Mouse (Mus musculus) spleen, adult 2 months (tissue): ENCODE results near the gene Tbrg4. TPM values are rescaled to one million over a fixed set of nuclear protein-coding genes. Genes with fewer than 3 reads are reported as not detected.
A peak's percentile ranks its signal among the peaks of the same experiment; 100 is the strongest.

Experiments used
- DNase-seq, 2 experiments: peaks; one replicate each; pipeline versions ENCODE4 v3.0.0 to v3.0.0-alpha.2; 2012 to 2021; ENCODE audit warnings: low spot score in 2 of 2, low read depth in 1 of 2
- H3K27ac ChIP-seq: fragments of 200-500 bp; 2 replicates; pipeline ENCODE4 v1.5.1; 2012; ENCODE audit warnings: low read length, inconsistent platforms; ENCODE audit not compliant: insufficient read depth
- H3K27me3 ChIP-seq: fragments of 200-500 bp; 2 replicates; pipeline ENCODE4 v1.6.1; 2012; ENCODE audit warnings: mild to moderate bottlenecking, moderate library complexity, low read length, inconsistent platforms; ENCODE audit not compliant: control insufficient read depth, insufficient read depth
- H3K36me3 ChIP-seq: fragments of 200-500 bp; 2 replicates; pipeline ENCODE4 v1.6.1; 2012; ENCODE audit warnings: mild to moderate bottlenecking, low read length, inconsistent platforms; ENCODE audit not compliant: control insufficient read depth, insufficient read depth
- H3K4me1 ChIP-seq: fragments of 200-500 bp; 2 replicates; pipeline ENCODE4 v1.6.1; 2011; ENCODE audit warnings: inconsistent platforms; ENCODE audit not compliant: control insufficient read depth, insufficient read depth, insufficient read length
- H3K4me3 ChIP-seq: fragments of 200-500 bp; 2 replicates; pipeline ENCODE4 v1.5.1; 2011; ENCODE audit warnings: mild to moderate bottlenecking, inconsistent platforms; ENCODE audit not compliant: insufficient read depth, insufficient read length; ENCODE audit errors: extremely low read depth
- CTCF ChIP-seq: fragments of 200-500 bp; IDR thresholded peaks from 2 replicates; pipeline ENCODE4 v1.5.1; 2011; ENCODE audit warnings: mild to moderate bottlenecking, inconsistent platforms; ENCODE audit not compliant: insufficient read depth, insufficient read length, insufficient replicate concordance; ENCODE audit errors: extremely low read depth
- POLR2A ChIP-seq: fragments of 200-500 bp; IDR thresholded peaks from 2 replicates; pipeline ENCODE4 v1.6.1; 2011; ENCODE audit warnings: low read depth, low read length, inconsistent platforms
- WGBS: fragments of 180-500 bp; shearing (Covaris S2); methylation state at CpG from one replicate; pipeline ENCODE4 v1.1.7; 2018; 5-methylcytosine and 5-hydroxymethylcytosine counted together
- polyA plus RNA-seq: library from polyadenylated mRNA; depleted of rRNA; stranded (reverse); fragments of >200 nt; gene quantifications from 2 replicates; pipeline ENCODE4 v1.2.3, GENCODE M21; 2012

The Tbrg4 gene
- polyA plus RNA-seq, 1 experiment: 88.6 TPM

DNA sequence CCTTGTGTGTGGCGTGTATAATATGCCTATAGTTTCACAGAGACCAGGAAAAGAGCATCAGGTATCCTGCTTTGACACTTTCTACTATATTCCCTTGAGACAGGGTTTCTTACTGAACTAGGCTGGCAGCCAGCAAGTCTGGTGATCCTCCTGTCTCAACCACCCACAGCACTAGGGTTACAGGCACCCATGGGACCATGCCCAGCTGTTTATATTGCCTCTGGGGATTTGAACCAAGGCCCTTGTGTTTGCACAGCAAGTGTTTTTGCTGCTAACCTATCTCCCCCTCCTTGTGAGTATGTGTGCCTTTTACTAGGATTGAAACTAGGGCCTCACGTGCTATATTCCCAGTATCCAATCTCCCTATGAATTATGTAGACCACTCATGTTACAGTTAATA lies 44.3 kb downstream of the Tbrg4 start:
- no peak for TF ChIP-seq CTCF
- TF ChIP-seq POLR2A: no peak
- WGBS: 51% methylated on average over 2 of the region's 2 CpGs
- no peak overlapping the region; the same call in 1 of the 2 replicates for H3K27ac ChIP-seq
- H3K4me1 ChIP-seq: peaks cover 28% of the 10 kb centered on the region
- H3K4me3 ChIP-seq: no peak overlapping the region
- peak; percentile 46 to 68 for DNase-seq
- peaks cover 43% of the 10 kb centered on the region for H3K36me3 ChIP-seq
- no peaks in the 10 kb centered on the region for H3K27me3 ChIP-seq

DNA sequence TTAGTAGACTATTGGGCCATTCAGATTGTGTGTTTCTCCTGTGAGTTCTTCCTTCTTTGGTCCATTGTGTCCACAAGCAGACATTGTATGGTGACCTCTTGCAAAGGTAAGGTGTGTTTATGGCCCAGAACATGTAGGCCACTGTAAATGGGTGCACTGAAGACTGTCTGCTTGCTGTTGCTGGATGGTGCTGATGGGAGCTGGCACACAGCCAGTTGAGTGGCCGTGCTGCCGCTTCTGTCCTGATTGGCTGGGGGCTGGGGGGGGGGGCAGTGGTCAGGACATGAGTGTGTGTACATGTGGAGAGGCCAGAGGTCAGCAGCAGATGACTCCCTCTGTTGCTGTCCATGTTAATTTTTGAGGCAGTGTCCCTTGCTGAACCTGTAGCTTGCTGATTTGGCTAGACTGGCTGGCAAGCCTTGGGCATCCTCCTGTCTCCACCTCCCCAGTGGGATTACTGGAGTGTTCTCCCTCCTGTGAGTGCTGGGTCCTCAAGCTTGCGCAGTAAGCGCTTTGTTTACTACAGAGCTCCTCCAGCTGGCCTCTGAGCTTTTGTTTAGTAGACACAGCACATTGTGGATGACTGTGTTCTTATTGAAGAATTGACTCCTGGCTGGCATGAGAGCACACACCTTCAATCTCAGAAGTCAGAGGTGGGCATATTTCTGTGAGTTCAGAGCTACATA lies 45.7 kb downstream of the Tbrg4 start:
- peaks cover 23% of the 10 kb centered on the region for H3K4me1 ChIP-seq
- DNase-seq: no peak
- H3K36me3 ChIP-seq: peaks cover 36% of the 10 kb centered on the region
- 90% methylated on average over 4 of the region's 4 CpGs for WGBS
- H3K27me3 ChIP-seq: no peaks in the 10 kb centered on the region
- H3K27ac ChIP-seq: peak overlapping the region; percentile 19; the same call in 1 of the 2 replicates
- TF ChIP-seq CTCF (no peak), POLR2A (no peak)
- no peak overlapping the region for H3K4me3 ChIP-seq

DNA sequence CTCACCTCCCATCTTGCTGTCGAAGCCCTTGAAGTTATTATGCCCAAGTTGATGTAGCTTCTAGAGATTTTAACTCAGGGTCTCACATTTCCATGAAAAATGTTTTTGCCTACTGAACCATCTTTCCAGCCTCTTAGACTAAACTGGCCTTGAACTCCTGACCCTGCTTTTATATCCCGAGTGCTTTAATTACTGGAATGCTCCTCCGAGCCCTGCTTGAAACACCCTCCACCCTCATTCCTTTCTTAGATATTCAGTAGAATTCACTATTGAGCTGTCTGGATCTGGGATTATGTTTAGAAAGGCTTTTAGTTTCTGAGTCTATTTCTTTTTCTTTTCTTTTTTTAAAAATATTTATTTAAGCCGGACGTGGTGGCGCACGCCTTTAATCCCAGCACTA lies 46.5 kb downstream of the Tbrg4 start:
- no peaks in the 10 kb centered on the region for H3K27me3 ChIP-seq
- no peak overlapping the region for H3K27ac ChIP-seq
- TF ChIP-seq POLR2A (no peak), CTCF (no peak)
- H3K4me3 ChIP-seq: no peak overlapping the region
- DNase-seq: no peak
- H3K36me3 ChIP-seq: peaks cover 28% of the 10 kb centered on the region
- peaks cover 17% of the 10 kb centered on the region for H3K4me1 ChIP-seq
- 95% methylated on average over 7 of the region's 7 CpGs for WGBS

DNA sequence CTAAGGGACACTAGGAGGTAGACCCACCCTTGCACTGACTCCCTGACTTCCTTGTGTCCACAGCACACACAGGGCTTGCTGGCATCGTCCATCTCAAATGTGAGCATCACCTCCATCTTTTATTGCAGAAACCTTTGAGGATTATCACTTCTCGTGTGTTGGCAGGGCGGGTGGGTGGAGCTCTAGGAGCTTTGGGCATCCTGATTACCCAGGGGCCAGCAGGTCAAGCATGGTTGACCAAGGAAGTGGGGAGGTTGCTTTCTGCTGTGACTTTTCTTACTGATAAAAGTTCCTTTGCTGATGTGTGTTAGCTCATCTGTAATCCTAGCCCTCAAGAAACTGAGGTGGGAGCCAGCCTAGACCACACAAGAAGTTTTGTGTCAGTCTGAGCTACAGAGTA lies 49.7 kb downstream of the Tbrg4 start:
- Histone ChIP-seq H3K27me3 (no peaks in the 10 kb centered on the region), H3K4me1 (peaks cover 9% of the 10 kb centered on the region; the same call in 1 of the 2 replicates), H3K36me3 (peaks cover 32% of the 10 kb centered on the region), H3K27ac (peak overlapping the region; percentile 28), H3K4me3 (no peak overlapping the region)
- 51% methylated on average over 3 of the region's 3 CpGs for WGBS
- TF ChIP-seq POLR2A (no peak), CTCF (no peak)
- peak in 1 of 2 experiments; percentile 56 for DNase-seq

DNA sequence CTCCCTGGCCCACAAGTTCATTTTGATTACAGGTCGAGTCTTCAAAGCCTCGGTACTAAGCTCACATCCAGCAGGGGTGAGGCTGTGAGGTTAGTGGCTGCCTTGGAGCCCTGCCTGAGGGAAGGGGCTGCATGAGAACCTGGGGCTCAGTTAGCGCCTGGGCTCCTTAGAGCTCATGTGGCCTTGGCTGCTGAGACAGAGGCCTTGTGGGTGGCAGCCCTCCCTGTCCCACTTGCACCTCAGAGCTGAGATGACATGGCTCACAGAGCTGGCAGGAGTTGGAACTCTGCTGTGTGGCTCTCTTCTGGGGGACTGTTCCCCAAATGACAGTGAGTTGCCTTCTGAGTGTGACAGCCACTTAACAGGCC lies 56.5 kb downstream of the Tbrg4 start:
- TF ChIP-seq CTCF (no peak), POLR2A (no peak)
- Histone ChIP-seq H3K27ac (peak overlapping the region; percentile 7; the same call in 1 of the 2 replicates), H3K4me3 (no peak overlapping the region), H3K27me3 (no peaks in the 10 kb centered on the region), H3K36me3 (peaks cover 43% of the 10 kb centered on the region), H3K4me1 (peaks cover 18% of the 10 kb centered on the region; the same call in 1 of the 2 replicates)
- 41% methylated on average over 3 of the region's 3 CpGs for WGBS
- no peak for DNase-seq

DNA sequence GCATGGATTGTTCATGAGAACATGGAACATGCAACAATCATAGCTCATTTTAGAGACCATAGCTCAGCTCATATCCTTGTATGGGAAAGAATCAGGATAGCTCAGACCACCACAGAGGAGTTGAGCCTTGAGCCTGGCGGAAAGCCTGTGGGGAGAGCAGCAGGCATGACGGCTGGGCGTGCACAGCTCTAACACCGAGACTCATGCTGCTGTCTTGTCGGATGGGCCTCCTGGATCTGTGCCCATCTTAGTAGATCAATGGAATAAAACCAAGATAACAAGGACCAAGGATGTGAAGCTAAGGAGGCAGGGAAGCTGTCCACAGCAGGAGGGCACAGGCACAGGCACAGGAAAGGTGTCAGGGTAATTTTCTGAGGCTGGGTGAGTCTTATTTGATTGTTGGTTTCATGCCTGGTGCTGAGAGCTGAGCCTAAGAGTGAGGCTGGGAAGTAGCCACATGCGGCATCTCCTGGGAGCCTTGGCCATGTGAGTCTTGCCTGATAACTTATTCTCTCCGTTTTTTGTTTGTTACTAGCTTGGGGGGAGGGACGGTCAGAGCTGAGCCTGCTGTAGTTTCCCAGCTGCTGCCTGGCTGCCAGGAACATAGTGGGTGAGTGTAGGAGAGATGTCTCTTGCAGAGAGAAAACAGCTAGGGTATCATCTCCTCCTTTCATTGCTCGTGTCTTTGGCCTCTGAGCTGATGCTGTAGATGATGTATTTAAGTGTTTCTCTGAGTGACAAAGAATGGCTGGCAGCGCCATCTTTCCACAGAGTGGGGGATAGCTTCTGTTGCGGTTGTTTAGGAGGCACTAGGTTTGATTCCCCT lies 57.1 kb downstream of the Tbrg4 start:
- TF ChIP-seq POLR2A: no peak
- TF ChIP-seq CTCF: no peak
- peak overlapping the region; percentile 7; the same call in 1 of the 2 replicates for H3K27ac ChIP-seq
- 68% methylated on average over 11 of the region's 11 CpGs for WGBS
- no peak for DNase-seq
- H3K27me3 ChIP-seq: no peaks in the 10 kb centered on the region
- peaks cover 18% of the 10 kb centered on the region; the same call in 1 of the 2 replicates for H3K4me1 ChIP-seq
- no peak overlapping the region for H3K4me3 ChIP-seq
- H3K36me3 ChIP-seq: peaks cover 45% of the 10 kb centered on the region

DNA sequence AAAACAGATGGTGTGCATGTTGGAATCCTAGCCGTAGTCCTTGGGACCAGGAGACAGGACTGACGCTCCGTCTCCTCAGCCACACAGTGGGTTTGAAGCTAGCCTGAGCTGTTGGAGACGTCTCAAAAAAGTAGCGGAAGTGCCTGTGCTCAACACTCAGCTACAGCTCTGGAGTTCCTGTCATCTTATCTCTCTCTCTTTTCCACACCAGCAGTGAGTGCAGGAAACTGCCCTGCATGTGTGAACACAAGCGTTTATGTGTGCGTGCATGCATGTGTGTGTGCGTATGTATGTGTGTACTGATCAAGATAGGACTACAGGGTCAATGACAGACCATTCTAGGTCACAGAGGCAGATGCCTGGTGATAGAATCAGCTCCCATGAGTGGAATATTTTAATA lies 57.9 kb downstream of the Tbrg4 start:
- TF ChIP-seq POLR2A (no peak), CTCF (no peak)
- H3K4me3 ChIP-seq: no peak overlapping the region
- WGBS: 55% methylated on average over 8 of the region's 8 CpGs
- H3K27ac ChIP-seq: no peak overlapping the region
- no peak for DNase-seq
- no peaks in the 10 kb centered on the region for H3K27me3 ChIP-seq
- peaks cover 24% of the 10 kb centered on the region; the same call in 1 of the 2 replicates for H3K4me1 ChIP-seq
- peaks cover 46% of the 10 kb centered on the region for H3K36me3 ChIP-seq
